Mouse (Mus musculus) megakaryocyte progenitor cell, adult 5-6 weeks (primary cell): Measurements from ENCODE around the gene Rap1gap2. TPM values are rescaled to one million over a fixed set of nuclear protein-coding genes. Genes with fewer than 3 reads are reported as not detected.

Source experiments
- ATAC-seq: replicated peaks from 2 replicates; pipeline ENCODE4 v1.8.0; 2016; ENCODE audit warnings: mild to moderate bottlenecking, moderate TSS enrichment, inconsistent platforms; ENCODE audit not compliant: poor library complexity
- total RNA-seq, 2 experiments: library from RNA; stranded (forward) in 1 of 2; stranded (reverse) in 1 of 2; fragments of 157-497, 149-512 nt in 1 of 2; fragments of 200-1000 nt in 1 of 2; gene quantifications; 2 replicates each; pipeline versions ENCODE4 v1.2.3 to v1.2.4; 2015 to 2017

Rap1gap2 gene
- total RNA-seq, 2 experiments from 2014 or later: 1.3 to 1.4 TPM

GRCm38 (mm10) chr11:74371393-74372100 is 239.2 kb downstream of the Rap1gap2 start:
- peak; percentile 81 for ATAC-seq

GRCm38 (mm10) chr11:74361769-74362168 is 248.9 kb downstream of the Rap1gap2 start, which contains the start of gene Olfr412:
TSS of gene Olfr412 (plus strand) at chr11:74362069.
- no peak for ATAC-seq

- ATAC-seq: no peak
Observed at GRCm38 (mm10) chr11:74352550-74352949, 258.2 kb downstream of the Rap1gap2 start, which contains the start of gene Olfr411. TSS of gene Olfr411 (minus strand) at chr11:74352650.

DNA sequence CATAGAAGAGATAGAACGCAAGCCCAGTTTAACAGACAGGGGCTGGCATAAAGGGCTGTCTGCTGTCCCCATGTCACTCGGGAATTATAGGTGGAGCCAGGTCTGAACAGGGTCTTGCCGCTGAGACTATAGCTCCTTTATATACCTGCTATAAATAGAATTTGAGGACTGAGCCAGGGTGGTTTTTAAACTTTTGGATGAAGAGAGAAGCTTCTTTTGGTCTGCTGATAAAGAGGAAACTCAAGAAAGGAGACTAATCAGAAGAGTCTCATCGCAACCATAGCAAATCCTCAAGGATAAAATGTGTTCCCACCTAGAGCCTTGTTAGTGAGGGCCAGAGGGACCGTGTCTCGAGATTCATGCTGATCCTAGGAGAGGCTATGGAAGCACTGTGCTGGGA is 272.8 kb downstream of the Rap1gap2 start, which contains the start of gene Olfr410:
Gene Olfr410, minus strand, starts transcription at position 101 of the 400 bp plus-strand sequence.
- no peak for ATAC-seq

Other genes with a start within 250 kb of the Rap1gap2 start
- gene Olfr412, start 248.8 kb downstream of the Rap1gap2 start, total RNA-seq (2015): not detected in 2 replicates
- gene Olfr412, start 248.8 kb downstream of the Rap1gap2 start, total RNA-seq (2017): not detected in 2 replicates
- gene Ccdc92b, start 8.7 kb upstream of the Rap1gap2 start, total RNA-seq (2015): 0.05 TPM in 1 of 2 replicates, not detected in the other
- gene Ccdc92b, start 8.7 kb upstream of the Rap1gap2 start, total RNA-seq (2017): 0.10 TPM in 1 of 2 replicates, not detected in the other
- gene Cluh, start 38.6 kb upstream of the Rap1gap2 start, total RNA-seq (2015): 35.5 and 40.7 TPM in 2 replicates
- gene Cluh, start 38.6 kb upstream of the Rap1gap2 start, total RNA-seq (2017): 36.4 and 38.3 TPM in 2 replicates
- 47.4 and 49.4 TPM in 2 replicates for gene Pafah1b1, start 113.8 kb upstream of the Rap1gap2 start, total RNA-seq (2015)
- 49.0 and 51.1 TPM in 2 replicates for gene Pafah1b1, start 113.8 kb upstream of the Rap1gap2 start, total RNA-seq (2017)
- 13.9 and 14.3 TPM in 2 replicates for gene Mettl16, start 159.9 kb upstream of the Rap1gap2 start, total RNA-seq (2015)
- 36.2 and 45.6 TPM in 2 replicates for gene Mettl16, start 159.9 kb upstream of the Rap1gap2 start, total RNA-seq (2017)
- gene Mnt, start 220.0 kb upstream of the Rap1gap2 start, total RNA-seq (2015): 13.1 and 15.0 TPM in 2 replicates
- 2.7 and 3.2 TPM in 2 replicates for gene Mnt, start 220.0 kb upstream of the Rap1gap2 start, total RNA-seq (2017)